In genomic region chr10:67643685-67644084, GRCm38 (mm10) we compare ENCODE assay signal across 12 mouse cellular contexts.
DNase-seq lines count a peak whose midpoint lies in the region; ATAC-seq and TF ChIP-seq lines count a peak whose summit lies in the region.
"Had no signal": no experiment of that assay in that cellular context is flagged by ENCODE, and none has a peak within 500 bp of the region (broad histone marks: within the 10 kb centered on the region; RNA-seq: fewer than 3 reads in every experiment).

No protein-coding gene starts in this region.

- no peaks in the 10 kb centered on the region for H3K9me3 ChIP-seq in hindbrain, postnatal 0 days (ENCODE audit: low read length)
- no peaks in the 10 kb centered on the region for H3K9me3 ChIP-seq in hindbrain, embryonic 14.5 days (ENCODE audit: control insufficient read depth, low read length)
- H3K9me3 ChIP-seq: forebrain, embryonic 10.5 days; intestine, embryonic 15.5 days had no signal

- H3K4me1 ChIP-seq in hindbrain, postnatal 0 days (ENCODE audit: insufficient read depth, low read length): peaks cover 7% of the 10 kb centered on the region; the same call in 1 of the 2 replicates
- H3K4me1 ChIP-seq in hindbrain, embryonic 14.5 days (replicated peaks; ENCODE audit: control insufficient read depth, insufficient read depth, low read length): 0 out of 2 replicates have a peak, but pooled peaks cover 13% of the 10 kb centered on the region
- no peaks in the 10 kb centered on the region for H3K4me1 ChIP-seq in cerebellum, adult 2 months (ENCODE audit: control insufficient read depth, insufficient read depth, low read length)
- peaks cover 34% of the 10 kb centered on the region for H3K4me1 ChIP-seq in thymus, adult 2 months (replicated peaks; ENCODE audit: control insufficient read depth, insufficient read depth, low read length)
- H3K4me1 ChIP-seq: intestine, embryonic 15.5 days had no signal

- H3K27me3 ChIP-seq in hindbrain, postnatal 0 days (ENCODE audit: insufficient read depth, low read length): no peaks in the 10 kb centered on the region
- no peaks in the 10 kb centered on the region for H3K27me3 ChIP-seq in hindbrain, embryonic 14.5 days (ENCODE audit: control insufficient read depth, insufficient read depth, low read length)
- no peaks in the 10 kb centered on the region for H3K27me3 ChIP-seq in cerebellum, adult 2 months (ENCODE audit: control insufficient read depth, insufficient read depth, low read length)
- H3K27me3 ChIP-seq in thymus, adult 2 months (ENCODE audit: control insufficient read depth, insufficient read depth, low read length): no peaks in the 10 kb centered on the region
- H3K27me3 ChIP-seq: intestine, embryonic 15.5 days; Patski had no signal

- H3K4me3 ChIP-seq in hindbrain, postnatal 0 days (ENCODE audit: low read length): no peak overlapping the region
- no peak overlapping the region for H3K4me3 ChIP-seq in hindbrain, embryonic 14.5 days (replicated peaks; ENCODE audit: low read length)
- no peak overlapping the region for H3K4me3 ChIP-seq in cerebellum, adult 2 months (replicated peaks; ENCODE audit: insufficient read depth, low read depth, low read length)
- H3K4me3 ChIP-seq in thymus, adult 2 months (ENCODE audit: control insufficient read depth, insufficient read depth, low read length): no peak overlapping the region
- H3K4me3 ChIP-seq: forebrain, embryonic 10.5 days; intestine, embryonic 15.5 days; left cerebral cortex, adult 2 months had no signal

- no peak overlapping the region for H3K4me2 ChIP-seq in hindbrain, postnatal 0 days (ENCODE audit: low read depth, low read length)
- H3K4me2 ChIP-seq in hindbrain, embryonic 14.5 days (replicated peaks): no peak overlapping the region
- H3K4me2 ChIP-seq: intestine, embryonic 15.5 days had no signal

- H3K36me3 ChIP-seq in hindbrain, postnatal 0 days (ENCODE audit: insufficient read depth, low read length): no peaks in the 10 kb centered on the region
- no peaks in the 10 kb centered on the region for H3K36me3 ChIP-seq in hindbrain, embryonic 14.5 days (replicated peaks; ENCODE audit: control insufficient read depth, insufficient read depth)
- no peaks in the 10 kb centered on the region for H3K36me3 ChIP-seq in thymus, adult 2 months (ENCODE audit: control insufficient read depth, insufficient read depth, low read length)
- H3K36me3 ChIP-seq: forebrain, embryonic 10.5 days; intestine, embryonic 15.5 days had no signal

- WGBS in hindbrain, postnatal 0 days: 47% methylated on average over 7 of the region's 7 CpGs
- 51% methylated on average over 7 of the region's 7 CpGs for WGBS in hindbrain, embryonic 14.5 days
- 46% methylated on average over 7 of the region's 7 CpGs for WGBS in cerebellum, adult 2 months
- WGBS in thymus, adult 2 months: 3% methylated on average over 7 of the region's 7 CpGs

- ATAC-seq in hindbrain, postnatal 0 days: no peak
- ATAC-seq in hindbrain, embryonic 14.5 days (ENCODE audit: low FRiP score): no peak
- ATAC-seq: intestine, embryonic 15.5 days; Patski had no signal

- no peak for TF ChIP-seq POLR2A in cerebellum, adult 2 months (IDR thresholded peaks at IDR 0.05; ENCODE audit: borderline replicate concordance, insufficient read depth, low read length)
- TF ChIP-seq POLR2A in thymus, adult 2 months (IDR thresholded peaks at IDR 0.05; ENCODE audit: control insufficient read depth, extremely low read depth, insufficient read depth, low read length, poor library complexity): no peak

- H3K27ac ChIP-seq in hindbrain, postnatal 0 days: no peak overlapping the region
- H3K27ac ChIP-seq in hindbrain, embryonic 14.5 days: no peak overlapping the region
- no peak overlapping the region for H3K27ac ChIP-seq in cerebellum, adult 2 months (ENCODE audit: insufficient read depth, low read length)
- peak overlapping the region; percentile 88 for H3K27ac ChIP-seq in thymus, adult 2 months (ENCODE audit: control insufficient read depth, insufficient read depth, low read length)
- H3K27ac ChIP-seq: forebrain, embryonic 10.5 days; intestine, embryonic 15.5 days; left cerebral cortex, adult 2 months had no signal

- no peak overlapping the region for H3K9ac ChIP-seq in hindbrain, postnatal 0 days (replicated peaks; ENCODE audit: low read length)
- no peak overlapping the region for H3K9ac ChIP-seq in hindbrain, embryonic 14.5 days
- H3K9ac ChIP-seq: intestine, embryonic 15.5 days had no signal

- DNase-seq in hindbrain, postnatal 0 days (ENCODE audit: low spot score): peak; percentile 5
- DNase-seq in hindbrain, embryonic 14.5 days (ENCODE audit: low spot score): no peak
- peak; percentile 26 for DNase-seq in ES-CJ7 (ENCODE audit: low read depth, low spot score)
- DNase-seq in cerebellum, adult 2 months: peak; percentile 15 to 28
- DNase-seq in thymus, adult 2 months: peak; percentile 43
- no peak for DNase-seq in urinary bladder, adult 18-20 months (ENCODE audit: low spot score in 2 of 2)
- DNase-seq in lung, postnatal 14 days: no peak
- DNase-seq: lung, adult 18-20 months had no signal

- TF ChIP-seq CTCF in hindbrain, postnatal 0 days (IDR thresholded peaks at IDR 0.05; ENCODE audit: low read depth): no peak
- TF ChIP-seq CTCF in cerebellum, adult 2 months (IDR thresholded peaks at IDR 0.05; ENCODE audit: borderline replicate concordance, insufficient read depth, low read depth, low read length): no peak
- no peak for TF ChIP-seq CTCF in thymus, adult 2 months (IDR thresholded peaks at IDR 0.05; ENCODE audit: borderline replicate concordance, control insufficient read depth, extremely low read depth, insufficient read depth, low read length, poor library complexity)

Comparison
In these comparisons a context has a peak if more than half of its experiments do, and no peak if none do; other contexts are left out.
1. DNase-seq: peak in hindbrain, postnatal 0 days (single experiment), ES-CJ7 (single experiment), cerebellum, adult 2 months (2 of 2) and thymus, adult 2 months (single experiment); none in hindbrain, embryonic 14.5 days (single experiment), urinary bladder, adult 18-20 months (0 of 2) and lung, postnatal 14 days (single experiment).